Mouse (Mus musculus): Measurements from ENCODE around the gene Iqsec1. TPM values are rescaled to one million over a fixed set of nuclear protein-coding genes. Genes with fewer than 3 reads are reported as not detected.

Iqsec1 gene
- polyA plus RNA-seq, 1 experiment from 2014 or later, result 4.2 TPM

GRCm38 (mm10) chr6:90653736-90654135 is 334.7 kb downstream of the Iqsec1 start:
- Histone ChIP-seq H3K4me1 (ENCODE audit: insufficient read depth) (no peaks in the 10 kb centered on the region), H3K9me3 (ENCODE audit: low read length) (no peaks in the 10 kb centered on the region), H3K4me2 (ENCODE audit: low read depth, low read length) (no peak overlapping the region), H3K4me3 (ENCODE audit: low read depth, low read length) (no peak overlapping the region), H3K36me3 (replicated peaks; ENCODE audit: insufficient read depth, low read length) (no peaks in the 10 kb centered on the region), H3K9ac (replicated peaks) (no peak overlapping the region), H3K27ac (ENCODE audit: low read depth) (no peak overlapping the region), H3K27me3 (ENCODE audit: insufficient read depth, low read length) (no peaks in the 10 kb centered on the region)
- TF ChIP-seq CTCF (IDR thresholded peaks at IDR 0.05; ENCODE audit: low read depth), result peak; percentile 85
- no peak for TF ChIP-seq EP300 (IDR thresholded peaks at IDR 0.05; ENCODE audit: low read depth)
- ATAC-seq (0 out of 2 replicates have a peak, but pooled peaks have one; percentile 35), DNase-seq (peak; percentile 67)
- 52% methylated on average over 2 of the region's 2 CpGs for WGBS (ENCODE audit: insufficient replicate concordance)

GRCm38 (mm10) chr6:90650634-90651033 is 337.9 kb downstream of the Iqsec1 start:
- Histone ChIP-seq H3K9ac (replicated peaks) (no peak overlapping the region), H3K4me2 (ENCODE audit: low read depth, low read length) (no peak overlapping the region), H3K4me3 (ENCODE audit: low read depth, low read length) (no peak overlapping the region), H3K9me3 (ENCODE audit: low read length) (no peaks in the 10 kb centered on the region), H3K4me1 (ENCODE audit: insufficient read depth) (no peaks in the 10 kb centered on the region), H3K36me3 (replicated peaks; ENCODE audit: insufficient read depth, low read length) (no peaks in the 10 kb centered on the region), H3K27ac (ENCODE audit: low read depth) (no peak overlapping the region), H3K27me3 (ENCODE audit: insufficient read depth, low read length) (no peaks in the 10 kb centered on the region)
- DNase-seq (no peak), ATAC-seq (no peak)
- TF ChIP-seq EP300 (IDR thresholded peaks at IDR 0.05; ENCODE audit: low read depth), result no peak
- TF ChIP-seq CTCF (IDR thresholded peaks at IDR 0.05; ENCODE audit: low read depth), result no peak
- 55% methylated on average over 1 of the region's 1 CpGs for WGBS (ENCODE audit: insufficient replicate concordance)

GRCm38 (mm10) chr6:90649279-90649678 is 339.2 kb downstream of the Iqsec1 start:
- H3K9me3 ChIP-seq (ENCODE audit: low read length), result no peaks in the 10 kb centered on the region
- no peak overlapping the region for H3K27ac ChIP-seq (ENCODE audit: low read depth)
- H3K4me1 ChIP-seq (ENCODE audit: insufficient read depth), result no peaks in the 10 kb centered on the region
- H3K4me3 ChIP-seq (ENCODE audit: low read depth, low read length), result no peak overlapping the region
- no peak overlapping the region for H3K9ac ChIP-seq (replicated peaks)
- ATAC-seq (no peak), DNase-seq (no peak)
- no peaks in the 10 kb centered on the region for H3K27me3 ChIP-seq (ENCODE audit: insufficient read depth, low read length)
- peaks cover 9% of the 10 kb centered on the region; the same call in 1 of the 2 replicates for H3K36me3 ChIP-seq (replicated peaks; ENCODE audit: insufficient read depth, low read length)
- 46% methylated on average over 4 of the region's 4 CpGs for WGBS (ENCODE audit: insufficient replicate concordance)
- TF ChIP-seq EP300 (IDR thresholded peaks at IDR 0.05; ENCODE audit: low read depth), result no peak
- no peak for TF ChIP-seq CTCF (IDR thresholded peaks at IDR 0.05; ENCODE audit: low read depth)
- H3K4me2 ChIP-seq (ENCODE audit: low read depth, low read length), result no peak overlapping the region

GRCm38 (mm10) chr6:90648391-90648790 is 340.1 kb downstream of the Iqsec1 start:
- no peak for DNase-seq
- no peak for ATAC-seq
- H3K27me3 ChIP-seq (ENCODE audit: insufficient read depth, low read length), result no peaks in the 10 kb centered on the region
- H3K4me3 ChIP-seq (ENCODE audit: low read depth, low read length), result no peak overlapping the region
- no peak overlapping the region for H3K4me2 ChIP-seq (ENCODE audit: low read depth, low read length)
- TF ChIP-seq CTCF (IDR thresholded peaks at IDR 0.05; ENCODE audit: low read depth) (no peak), EP300 (IDR thresholded peaks at IDR 0.05; ENCODE audit: low read depth) (no peak)
- H3K9ac ChIP-seq (replicated peaks), result no peak overlapping the region
- 93% methylated on average over 6 of the region's 6 CpGs for WGBS (ENCODE audit: insufficient replicate concordance)
- H3K27ac ChIP-seq (ENCODE audit: low read depth), result no peak overlapping the region
- H3K36me3 ChIP-seq (replicated peaks; ENCODE audit: insufficient read depth, low read length), result peaks cover 10% of the 10 kb centered on the region; the same call in 1 of the 2 replicates
- H3K4me1 ChIP-seq (ENCODE audit: insufficient read depth), result no peaks in the 10 kb centered on the region
- H3K9me3 ChIP-seq (ENCODE audit: low read length), result no peaks in the 10 kb centered on the region

- no peak overlapping the region for H3K4me2 ChIP-seq (ENCODE audit: low read depth, low read length)
- H3K4me3 ChIP-seq (ENCODE audit: low read depth, low read length), result no peak overlapping the region
- H3K27me3 ChIP-seq (ENCODE audit: insufficient read depth, low read length), result no peaks in the 10 kb centered on the region
- peaks cover 27% of the 10 kb centered on the region for H3K36me3 ChIP-seq (replicated peaks; ENCODE audit: insufficient read depth, low read length)
- DNase-seq (no peak), ATAC-seq (no peak)
- 72% methylated on average over 4 of the region's 4 CpGs for WGBS (ENCODE audit: insufficient replicate concordance)
- no peak overlapping the region for H3K27ac ChIP-seq (ENCODE audit: low read depth)
- H3K4me1 ChIP-seq (ENCODE audit: insufficient read depth), result no peaks in the 10 kb centered on the region
- no peaks in the 10 kb centered on the region for H3K9me3 ChIP-seq (ENCODE audit: low read length)
- TF ChIP-seq CTCF (IDR thresholded peaks at IDR 0.05; ENCODE audit: low read depth) (no peak), EP300 (IDR thresholded peaks at IDR 0.05; ENCODE audit: low read depth) (no peak)
- H3K9ac ChIP-seq (replicated peaks), result no peak overlapping the region
These were observed 343.5 kb downstream of the Iqsec1 start for GRCm38 (mm10) chr6:90644965-90645364.

- H3K9ac ChIP-seq (replicated peaks), result no peak overlapping the region
- H3K4me2 ChIP-seq (ENCODE audit: low read depth, low read length), result no peak overlapping the region
- no peaks in the 10 kb centered on the region for H3K27me3 ChIP-seq (ENCODE audit: insufficient read depth, low read length)
- no peak for DNase-seq
- no peak overlapping the region for H3K4me3 ChIP-seq (ENCODE audit: low read depth, low read length)
- H3K9me3 ChIP-seq (ENCODE audit: low read length), result no peaks in the 10 kb centered on the region
- no peak for ATAC-seq
- WGBS (ENCODE audit: insufficient replicate concordance), result 79% methylated on average over 3 of the region's 3 CpGs
- H3K4me1 ChIP-seq (ENCODE audit: insufficient read depth), result no peaks in the 10 kb centered on the region
- TF ChIP-seq CTCF (IDR thresholded peaks at IDR 0.05; ENCODE audit: low read depth) (no peak), EP300 (IDR thresholded peaks at IDR 0.05; ENCODE audit: low read depth) (no peak)
- peaks cover 41% of the 10 kb centered on the region for H3K36me3 ChIP-seq (replicated peaks; ENCODE audit: insufficient read depth, low read length)
- no peak overlapping the region for H3K27ac ChIP-seq (ENCODE audit: low read depth)
These were observed 345.4 kb downstream of the Iqsec1 start for GRCm38 (mm10) chr6:90643057-90643456.

- Histone ChIP-seq H3K9ac (replicated peaks) (no peak overlapping the region), H3K4me2 (ENCODE audit: low read depth, low read length) (no peak overlapping the region), H3K4me1 (ENCODE audit: insufficient read depth) (no peaks in the 10 kb centered on the region), H3K9me3 (ENCODE audit: low read length) (no peaks in the 10 kb centered on the region), H3K36me3 (replicated peaks; ENCODE audit: insufficient read depth, low read length) (peaks cover 62% of the 10 kb centered on the region), H3K27me3 (ENCODE audit: insufficient read depth, low read length) (no peaks in the 10 kb centered on the region), H3K4me3 (ENCODE audit: low read depth, low read length) (no peak overlapping the region), H3K27ac (ENCODE audit: low read depth) (no peak overlapping the region)
- TF ChIP-seq EP300 (IDR thresholded peaks at IDR 0.05; ENCODE audit: low read depth), result no peak
- no peak for TF ChIP-seq CTCF (IDR thresholded peaks at IDR 0.05; ENCODE audit: low read depth)
- DNase-seq (no peak), ATAC-seq (no peak)
- WGBS (ENCODE audit: insufficient replicate concordance), result 83% methylated on average over 3 of the region's 3 CpGs
These were observed 352.9 kb downstream of the Iqsec1 start for GRCm38 (mm10) chr6:90635611-90636010.
